Mouse (Mus musculus) hindbrain, embryonic 14.5 days (tissue): Measurements from ENCODE around the gene Elmo1. TPM values are rescaled to one million over a fixed set of nuclear protein-coding genes. Genes with fewer than 3 reads are reported as not detected.

Experiments used
- ATAC-seq: fragments of 200-750 bp; cut with Nextera tagmentation; 2 replicates; pipeline ENCODE4 v1.8.0; 2017; ENCODE audit warnings: moderate number of reproducible peaks, mild to moderate bottlenecking, moderate TSS enrichment, moderate library complexity; ENCODE audit not compliant: low FRiP score
- DNase-seq: peaks from one replicate; pipeline ENCODE4 v3.0.0-alpha.2; 2015; ENCODE audit warnings: low spot score
- H3K27ac ChIP-seq: fragments of 300-500 bp; sonication (generic); 2 replicates; pipeline ENCODE4 v1.5.1; 2014; ENCODE audit warnings: mild to moderate bottlenecking, moderate library complexity
- H3K27me3 ChIP-seq: fragments of 300-500 bp; sonication (generic); 2 replicates; pipeline ENCODE4 v1.6.1; 2014; ENCODE audit warnings: mild to moderate bottlenecking, low read length, mixed read lengths; ENCODE audit not compliant: control insufficient read depth, insufficient read depth
- H3K36me3 ChIP-seq: fragments of 300-500 bp; sonication (generic); replicated peaks from 2 replicates; pipeline ENCODE4 v1.6.1; 2014; ENCODE audit not compliant: control insufficient read depth, insufficient read depth
- H3K4me1 ChIP-seq: fragments of 300-500 bp; sonication (generic); replicated peaks from 2 replicates; pipeline ENCODE4 v1.6.1; 2014; ENCODE audit warnings: antibody characterized with exemption, low read length, mixed read lengths; ENCODE audit not compliant: control insufficient read depth, insufficient read depth
- H3K4me2 ChIP-seq: fragments of 300-500 bp; sonication (generic); replicated peaks from 2 replicates; pipeline ENCODE4 v1.6.1; 2014; ENCODE audit warnings: mild to moderate bottlenecking, moderate library complexity
- H3K4me3 ChIP-seq: fragments of 300-500 bp; sonication (generic); replicated peaks from 2 replicates; pipeline ENCODE4 v1.5.1; 2014; ENCODE audit warnings: mild to moderate bottlenecking, low read length
- H3K9ac ChIP-seq: fragments of 300-500 bp; sonication (generic); 2 replicates; pipeline ENCODE4 v1.6.1; 2014
- H3K9me3 ChIP-seq: fragments of 300-500 bp; sonication (generic); 2 replicates; pipeline ENCODE4 v1.6.1; 2016; ENCODE audit warnings: low read length; ENCODE audit not compliant: control insufficient read depth
- WGBS: fragments of 180-500 bp; shearing (Covaris S2); extraction: QIAGEN DNeasy Blood & Tissue Kit; methylation state at CpG from one replicate; pipeline ENCODE4 v1.1.7; 2014; 5-methylcytosine and 5-hydroxymethylcytosine counted together
- polyA plus RNA-seq: library from polyadenylated mRNA; unstranded; fragments of >200 nt; fragmentation: Nextera tagmentation; extraction: Ambion mirVana; gene quantifications from 2 replicates; pipeline ENCODE4 v1.2.1, GENCODE M21; 2014

Elmo1 gene
- polyA plus RNA-seq, 1 experiment from 2014 or later: 41.9 TPM

- no peak for DNase-seq
- H3K4me3 ChIP-seq: no peak overlapping the region
- no peaks in the 10 kb centered on the region for H3K27me3 ChIP-seq
- 68% methylated on average over 4 of the region's 4 CpGs for WGBS
- H3K27ac ChIP-seq: no peak overlapping the region
- H3K4me2 ChIP-seq: no peak overlapping the region
- H3K9me3 ChIP-seq: no peaks in the 10 kb centered on the region
- no peak overlapping the region for H3K9ac ChIP-seq
- ATAC-seq: no peak
- H3K36me3 ChIP-seq: no peaks in the 10 kb centered on the region
- no peaks in the 10 kb centered on the region for H3K4me1 ChIP-seq
Observed at GRCm38 (mm10) chr13:20127553-20127952, 37.2 kb downstream of the Elmo1 start.

- no peak overlapping the region for H3K27ac ChIP-seq
- H3K4me1 ChIP-seq: no peaks in the 10 kb centered on the region
- no peak overlapping the region for H3K4me2 ChIP-seq
- H3K9ac ChIP-seq: no peak overlapping the region
- H3K9me3 ChIP-seq: no peaks in the 10 kb centered on the region
- WGBS: 93% methylated on average over 4 of the region's 4 CpGs
- DNase-seq (no peak), ATAC-seq (no peak)
- H3K27me3 ChIP-seq: no peaks in the 10 kb centered on the region
- H3K4me3 ChIP-seq: no peak overlapping the region
- no peaks in the 10 kb centered on the region for H3K36me3 ChIP-seq
Observed at GRCm38 (mm10) chr13:20128097-20128496, 37.7 kb downstream of the Elmo1 start.

GRCm38 (mm10) chr13:20130731-20131130, 40.3 kb downstream of the Elmo1 start:
- Histone ChIP-seq H3K9me3 (no peaks in the 10 kb centered on the region), H3K4me3 (no peak overlapping the region), H3K9ac (no peak overlapping the region), H3K27ac (no peak overlapping the region), H3K4me2 (no peak overlapping the region), H3K4me1 (0 out of 2 replicates have a peak, but pooled peaks cover 4% of the 10 kb centered on the region), H3K36me3 (no peaks in the 10 kb centered on the region), H3K27me3 (no peaks in the 10 kb centered on the region)
- WGBS: 93% methylated on average over 3 of the region's 3 CpGs
- DNase-seq: no peak
- ATAC-seq: no peak

- H3K9me3 ChIP-seq: no peaks in the 10 kb centered on the region
- 91% methylated on average over 5 of the region's 5 CpGs for WGBS
- H3K4me1 ChIP-seq: 0 out of 2 replicates have a peak, but pooled peaks cover 4% of the 10 kb centered on the region
- DNase-seq (no peak), ATAC-seq (no peak)
- H3K36me3 ChIP-seq: no peaks in the 10 kb centered on the region
- no peak overlapping the region for H3K4me3 ChIP-seq
- H3K4me2 ChIP-seq: no peak overlapping the region
- H3K27me3 ChIP-seq: no peaks in the 10 kb centered on the region
- no peak overlapping the region for H3K9ac ChIP-seq
- H3K27ac ChIP-seq: no peak overlapping the region
Observed at GRCm38 (mm10) chr13:20131322-20131997, 41.1 kb downstream of the Elmo1 start.

- H3K4me3 ChIP-seq: no peak overlapping the region
- H3K36me3 ChIP-seq: no peaks in the 10 kb centered on the region
- no peaks in the 10 kb centered on the region for H3K9me3 ChIP-seq
- 0 out of 2 replicates have a peak, but pooled peaks cover 4% of the 10 kb centered on the region for H3K4me1 ChIP-seq
- ATAC-seq (no peak), DNase-seq (no peak)
- H3K4me2 ChIP-seq: no peak overlapping the region
- WGBS: 91% methylated on average over 4 of the region's 4 CpGs
- no peaks in the 10 kb centered on the region for H3K27me3 ChIP-seq
- no peak overlapping the region for H3K27ac ChIP-seq
- no peak overlapping the region for H3K9ac ChIP-seq
Observed at GRCm38 (mm10) chr13:20131998-20132371, 41.6 kb downstream of the Elmo1 start.

GRCm38 (mm10) chr13:20133602-20134394, 43.4 kb downstream of the Elmo1 start:
- no peak overlapping the region for H3K4me2 ChIP-seq
- H3K9ac ChIP-seq: no peak overlapping the region
- no peaks in the 10 kb centered on the region for H3K36me3 ChIP-seq
- no peak overlapping the region for H3K4me3 ChIP-seq
- H3K27me3 ChIP-seq: no peaks in the 10 kb centered on the region
- no peak overlapping the region for H3K27ac ChIP-seq
- 0 out of 2 replicates have a peak, but pooled peaks cover 6% of the 10 kb centered on the region for H3K4me1 ChIP-seq
- no peak; the same call in 1 of the 2 replicates for ATAC-seq
- no peak for DNase-seq
- 42% methylated on average over 6 of the region's 6 CpGs for WGBS
- H3K9me3 ChIP-seq: no peaks in the 10 kb centered on the region

GRCm38 (mm10) chr13:20134395-20135225, 44.2 kb downstream of the Elmo1 start:
- no peaks in the 10 kb centered on the region for H3K27me3 ChIP-seq
- WGBS: 83% methylated on average over 18 of the region's 18 CpGs
- DNase-seq (no peak), ATAC-seq (no peak)
- no peaks in the 10 kb centered on the region for H3K9me3 ChIP-seq
- no peak overlapping the region for H3K4me3 ChIP-seq
- H3K4me2 ChIP-seq: no peak overlapping the region
- no peak overlapping the region for H3K27ac ChIP-seq
- no peak overlapping the region for H3K9ac ChIP-seq
- H3K36me3 ChIP-seq: no peaks in the 10 kb centered on the region
- H3K4me1 ChIP-seq: 0 out of 2 replicates have a peak, but pooled peaks cover 6% of the 10 kb centered on the region

GRCm38 (mm10) chr13:20136753-20137152, 46.4 kb downstream of the Elmo1 start:
- no peak overlapping the region for H3K9ac ChIP-seq
- H3K4me2 ChIP-seq: no peak overlapping the region

GRCm38 (mm10) chr13:20138466-20138865, 48.1 kb downstream of the Elmo1 start:
- ATAC-seq (no peak), DNase-seq (no peak)
- Histone ChIP-seq H3K27me3 (no peaks in the 10 kb centered on the region), H3K9me3 (no peaks in the 10 kb centered on the region), H3K4me1 (0 out of 2 replicates have a peak, but pooled peaks cover 6% of the 10 kb centered on the region), H3K27ac (no peak overlapping the region), H3K4me3 (no peak overlapping the region), H3K36me3 (no peaks in the 10 kb centered on the region), H3K4me2 (no peak overlapping the region), H3K9ac (peak overlapping the region; percentile 26; the same call in 1 of the 2 replicates)
- WGBS: 61% methylated on average over 3 of the region's 3 CpGs

More at GRCm38 (mm10) chr13:20136753-20137152, 46.4 kb downstream of the Elmo1 start:
- 0 out of 2 replicates have a peak, but pooled peaks cover 6% of the 10 kb centered on the region for H3K4me1 ChIP-seq
- no peaks in the 10 kb centered on the region for H3K36me3 ChIP-seq
- ATAC-seq (no peak), DNase-seq (no peak)
- H3K27me3 ChIP-seq: no peaks in the 10 kb centered on the region
- no peak overlapping the region for H3K4me3 ChIP-seq
- no peaks in the 10 kb centered on the region for H3K9me3 ChIP-seq
- no peak overlapping the region for H3K27ac ChIP-seq
